Mouse (Mus musculus) MEL (cell line): ENCODE measurements around the gene Zfp933. TPM values are rescaled to one million over a fixed set of nuclear protein-coding genes. Genes with fewer than 3 reads are reported as not detected.

ENCODE experiments used
- DNase-seq: peaks from one replicate; pipeline ENCODE4 v3.0.0; 2011; ENCODE audit warnings: low read depth, low spot score
- H3K27ac ChIP-seq: 2 replicates; pipeline ENCODE4 v1.5.1; 2012; ENCODE audit warnings: low read depth, mild to moderate bottlenecking, control low read depth, low read length, moderate library complexity; ENCODE audit not compliant: control insufficient read depth
- H3K27me3 ChIP-seq, 2 experiments: fragments of 150-350 bp in 1 of 2; sonication (generic) in 1 of 2; 2 replicates each; pipeline ENCODE4 v1.6.1; 2012; ENCODE audit warnings: low read length in 2 of 2, mild to moderate bottlenecking in 2 of 2, improper control_type of control experiment in 1 of 2, moderate library complexity in 1 of 2; ENCODE audit not compliant: insufficient read depth in 2 of 2, control insufficient read depth in 1 of 2
- H3K36me3 ChIP-seq, 2 experiments: 2 replicates each; pipeline ENCODE4 v1.6.1; 2012 to 2014; ENCODE audit warnings: low read length in 2 of 2, improper control_type of control experiment in 1 of 2, inconsistent platforms in 1 of 2, mild to moderate bottlenecking in 1 of 2; ENCODE audit not compliant: insufficient read depth in 2 of 2, control insufficient read depth in 1 of 2
- H3K4me1 ChIP-seq, 2 experiments: fragments of 150-350 bp in 1 of 2; sonication (generic) in 1 of 2; 2 replicates each; pipeline ENCODE4 v1.6.1; 2012; ENCODE audit warnings: low read length in 2 of 2, improper control_type of control experiment in 1 of 2, mild to moderate bottlenecking in 1 of 2; ENCODE audit not compliant: insufficient read depth in 2 of 2, control insufficient read depth in 1 of 2
- H3K4me3 ChIP-seq, 2 experiments: fragments of 150-350 bp in 1 of 2; sonication (generic) in 1 of 2; 2 replicates each; pipeline ENCODE4 v1.5.1; 2012; ENCODE audit warnings: low read depth in 2 of 2, low read length in 2 of 2, mild to moderate bottlenecking in 2 of 2, moderate library complexity in 2 of 2, control low read depth in 1 of 2, improper control_type of control experiment in 1 of 2; ENCODE audit not compliant: control insufficient read depth in 1 of 2, insufficient read depth in 1 of 2
- H3K79me2 ChIP-seq: 2 replicates; pipeline ENCODE4 v1.6.1; 2012; ENCODE audit warnings: mild to moderate bottlenecking, low read length, moderate library complexity; ENCODE audit not compliant: control insufficient read depth, poor library complexity, insufficient read depth
- H3K9ac ChIP-seq: 2 replicates; pipeline ENCODE4 v1.6.1; 2012; ENCODE audit warnings: low read depth, mild to moderate bottlenecking, control low read depth, low read length, moderate library complexity; ENCODE audit not compliant: control insufficient read depth, poor library complexity, severe bottlenecking
- H3K9me3 ChIP-seq: fragments of 150-350 bp; sonication (generic); replicated peaks from 2 replicates; pipeline ENCODE4 v1.6.1; 2012; ENCODE audit warnings: mild to moderate bottlenecking, low read length, improper control_type of control experiment, moderate library complexity; ENCODE audit not compliant: insufficient read depth
- BHLHE40 ChIP-seq: IDR thresholded peaks from 2 replicates; pipeline ENCODE4 v1.6.1; 2012; ENCODE audit warnings: low read depth, mild to moderate bottlenecking, inconsistent platforms, low read length, improper control_type of control experiment, borderline replicate concordance
- CHD1 ChIP-seq: IDR thresholded peaks from 2 replicates; pipeline ENCODE4 v1.6.1; 2012; ENCODE audit warnings: low read depth, mild to moderate bottlenecking, inconsistent platforms, low read length, improper control_type of control experiment
- CHD2 ChIP-seq: IDR thresholded peaks from 2 replicates; pipeline ENCODE4 v1.6.1; 2011; ENCODE audit warnings: low read length, improper control_type of control experiment
- CTCF ChIP-seq, 3 experiments: IDR thresholded peaks in 2 of 3; conservative IDR thresholded peaks in 1 of 3; 2 replicates each; pipeline ENCODE4 v1.5.1; 2011 to 2012; ENCODE audit warnings: low read length in 3 of 3, low read depth in 2 of 3, mild to moderate bottlenecking in 2 of 3, improper control_type of control experiment in 1 of 3, inconsistent platforms in 1 of 3, mixed read lengths in 1 of 3, moderate library complexity in 1 of 3; ENCODE audit not compliant: control insufficient read depth in 1 of 3, insufficient read depth in 1 of 3, poor library complexity in 1 of 3, severe bottlenecking in 1 of 3
- E2F4 ChIP-seq: IDR thresholded peaks from 2 replicates; pipeline ENCODE4 v1.6.1; 2011; ENCODE audit warnings: low read depth, low read length, improper control_type of control experiment, borderline replicate concordance
- ETS1 ChIP-seq: IDR thresholded peaks from 2 replicates; pipeline ENCODE4 v1.6.1; 2012; ENCODE audit warnings: low read depth, mild to moderate bottlenecking, inconsistent platforms, low read length, improper control_type of control experiment, moderate library complexity
- GABPA ChIP-seq: IDR thresholded peaks from 2 replicates; pipeline ENCODE4 v1.6.1; 2012; ENCODE audit warnings: low read depth, mild to moderate bottlenecking, inconsistent platforms, low read length, improper control_type of control experiment, moderate library complexity
- MAFK ChIP-seq: IDR thresholded peaks from 2 replicates; pipeline ENCODE4 v1.6.1; 2011; ENCODE audit warnings: low read depth, mild to moderate bottlenecking, low read length, improper control_type of control experiment, borderline replicate concordance
- MAX ChIP-seq: IDR thresholded peaks from 2 replicates; pipeline ENCODE4 v1.6.1; 2011; ENCODE audit warnings: low read length, improper control_type of control experiment
- MEF2A ChIP-seq: IDR thresholded peaks from 2 replicates; pipeline ENCODE4 v1.6.1; 2014; ENCODE audit warnings: low read depth, mild to moderate bottlenecking, inconsistent platforms, low read length, improper control_type of control experiment; ENCODE audit not compliant: poor library complexity, insufficient replicate concordance, severe bottlenecking; ENCODE audit errors: extremely low read depth
- MYB ChIP-seq: IDR thresholded peaks from 2 replicates; pipeline ENCODE4 v1.6.1; 2011; ENCODE audit warnings: mild to moderate bottlenecking, low read depth, low read length, improper control_type of control experiment
- MYC ChIP-seq: IDR thresholded peaks from 2 replicates; pipeline ENCODE4 v1.6.1; 2011; ENCODE audit warnings: low read depth, mild to moderate bottlenecking, low read length, improper control_type of control experiment, moderate library complexity
- NELFE ChIP-seq: IDR thresholded peaks from 2 replicates; pipeline ENCODE4 v1.6.1; 2011; ENCODE audit warnings: low read depth, low read length, improper control_type of control experiment
- POLR2AphosphoS2 ChIP-seq: IDR thresholded peaks from 2 replicates; pipeline ENCODE4 v1.6.1; 2011; ENCODE audit warnings: low read length, improper control_type of control experiment
- POLR2AphosphoS5 ChIP-seq: IDR thresholded peaks from 2 replicates; pipeline ENCODE4 v1.6.1; 2012; ENCODE audit warnings: low read depth, borderline replicate concordance, mild to moderate bottlenecking, inconsistent platforms, low read length, moderate library complexity, mixed read lengths
- RCOR1 ChIP-seq: IDR thresholded peaks from 2 replicates; pipeline ENCODE4 v1.6.1; 2012; ENCODE audit warnings: low read depth, mild to moderate bottlenecking, inconsistent platforms, low read length, improper control_type of control experiment
- TBP ChIP-seq: IDR thresholded peaks from 2 replicates; pipeline ENCODE4 v1.8.0; 2011; ENCODE audit warnings: low read depth, low read length, improper control_type of control experiment
- UBTF ChIP-seq: IDR thresholded peaks from 2 replicates; pipeline ENCODE4 v1.6.1; 2012; ENCODE audit warnings: low read depth, mild to moderate bottlenecking, inconsistent platforms, low read length, improper control_type of control experiment, moderate library complexity, borderline replicate concordance; ENCODE audit not compliant: insufficient read depth
- ZNF384 ChIP-seq: IDR thresholded peaks from 2 replicates; pipeline ENCODE4 v1.6.1; 2012; ENCODE audit warnings: low read depth, mild to moderate bottlenecking, inconsistent platforms, low read length, improper control_type of control experiment
- polyA plus RNA-seq, 2 experiments: library from polyadenylated mRNA; stranded (reverse) in 1 of 2; unstranded in 1 of 2; fragments of >175 nt in 1 of 2; fragments of >200 nt in 1 of 2; gene quantifications; 2 replicates each; pipeline versions ENCODE4 v1.2.1 to v1.2.4; 2012; ENCODE audit warnings: low replicate concordance in 2 of 2, low read depth in 1 of 2; ENCODE audit not compliant: insufficient read length in 2 of 2, insufficient read depth in 1 of 2, missing spikeins in 1 of 2
- total RNA-seq: library from RNA; depleted of rRNA; stranded (reverse); fragments of 300-350 nt; gene quantifications from 2 replicates; pipeline ENCODE4 v1.2.3, GENCODE M21; 2012

Gene Zfp933
- total and polyA plus RNA-seq, 3 experiments: 4.0 to 353 (median 4.7) TPM

DNA sequence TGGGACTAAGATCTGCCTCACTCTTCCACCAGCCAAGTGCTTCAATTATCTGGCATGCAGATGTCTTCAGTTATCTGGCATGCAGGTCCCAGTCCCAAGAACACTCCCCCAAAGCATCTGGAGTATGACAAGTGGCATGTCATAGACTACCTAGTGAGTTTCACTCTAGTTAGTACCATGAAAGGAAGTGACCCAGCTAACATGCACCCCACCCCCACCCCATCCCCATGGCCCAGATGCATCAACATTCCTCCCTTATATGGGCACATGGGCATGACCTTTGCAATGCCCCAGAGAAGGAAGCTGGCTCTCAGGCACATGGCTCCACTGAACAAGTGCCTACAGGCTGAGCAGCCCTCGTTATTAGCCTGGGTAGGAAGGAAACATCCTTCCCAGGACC is 48.2 kb upstream of the Zfp933 start (continued):
- TF ChIP-seq MEF2A: no peak
- TF ChIP-seq TBP: no peak
- TF ChIP-seq MYB: no peak

DNA sequence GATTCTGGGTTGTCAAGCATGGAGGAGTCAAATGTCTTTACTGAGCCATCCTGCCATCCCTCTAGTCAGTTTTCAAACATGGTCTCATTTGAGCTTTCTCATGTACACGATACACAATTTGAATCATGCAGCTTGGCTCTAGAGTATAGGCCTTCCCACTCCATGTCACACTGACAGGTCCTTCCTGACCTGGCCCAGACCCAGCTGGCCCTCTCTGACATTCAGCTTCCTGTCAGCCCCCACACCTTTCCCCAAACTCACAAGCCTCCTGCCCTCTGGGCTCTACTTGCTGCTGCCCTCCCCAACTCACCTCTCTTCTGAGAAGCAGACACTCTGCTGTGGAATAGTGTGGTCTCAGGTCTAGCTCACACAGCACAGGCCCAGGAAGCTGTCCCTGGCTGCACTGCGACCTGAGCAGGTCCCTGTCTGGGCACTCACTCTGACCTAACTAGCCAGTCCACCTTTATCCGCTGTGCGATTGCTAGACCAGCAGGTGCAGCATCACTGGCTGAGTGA is 47.7 kb upstream of the Zfp933 start:
- Histone ChIP-seq H3K36me3 (peaks cover 0 to 7% of the 10 kb centered on the region in 2 experiments; a peak in 2 of 4 replicates), H3K27me3 (no peaks in the 10 kb centered on the region), H3K4me3 (no peak overlapping the region), H3K27ac (no peak overlapping the region), H3K9ac (no peak overlapping the region), H3K79me2 (no peaks in the 10 kb centered on the region; the same call in 1 of the 2 replicates), H3K4me1 (no peaks in the 10 kb centered on the region), H3K9me3 (no peaks in the 10 kb centered on the region)
- TF ChIP-seq BHLHE40 (no peak), POLR2AphosphoS5 (no peak), RCOR1 (no peak), MYC (no peak), CTCF (IDR thresholded peaks at IDR 0.05 in 2 of 3, conservative IDR thresholded peaks at IDR 0.05 in 1 of 3; ENCODE audit: control insufficient read depth in 1 of 3, insufficient read depth in 1 of 3, low read depth in 2 of 3, low read length in 3 of 3, poor library complexity in 1 of 3, severe bottlenecking in 1 of 3) (no peak), NELFE (no peak), MEF2A (no peak), GABPA (no peak), MYB (no peak), CHD2 (no peak)
- DNase-seq: no peak

DNA sequence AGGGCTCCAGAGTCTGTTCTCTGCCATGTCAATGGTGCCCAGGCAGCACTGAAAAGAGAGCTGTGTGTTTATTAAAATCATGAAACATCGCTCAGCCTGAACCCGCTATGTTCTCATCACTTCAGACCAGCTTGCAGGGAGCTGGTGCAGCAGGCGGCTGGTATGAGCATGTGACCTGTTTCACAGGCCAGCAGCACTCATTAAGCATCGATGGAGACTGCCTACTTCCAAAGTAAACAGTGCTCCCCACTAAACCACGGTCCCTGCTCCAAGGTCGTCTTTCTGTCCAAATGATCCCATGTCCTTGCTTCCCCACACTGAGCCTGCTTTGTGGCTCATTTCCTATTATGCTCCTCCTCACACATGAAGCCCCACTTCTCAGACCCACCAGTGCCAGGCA is 42.2 kb upstream of the Zfp933 start:
- H3K36me3 ChIP-seq: peaks cover 0 to 7% of the 10 kb centered on the region in 2 experiments; a peak in 1 of 4 replicates
- no peak overlapping the region for H3K9ac ChIP-seq
- H3K27me3 ChIP-seq: no peaks in the 10 kb centered on the region
- no peak overlapping the region for H3K4me3 ChIP-seq
- DNase-seq: no peak
- H3K4me1 ChIP-seq: no peaks in the 10 kb centered on the region
- TF ChIP-seq UBTF (no peak), E2F4 (no peak), CHD1 (no peak), ZNF384 (no peak), MAX (no peak), BHLHE40 (no peak), POLR2AphosphoS2 (no peak), MAFK (no peak), CTCF (IDR thresholded peaks at IDR 0.05 in 2 of 3, conservative IDR thresholded peaks at IDR 0.05 in 1 of 3; ENCODE audit: control insufficient read depth in 1 of 3, insufficient read depth in 1 of 3, low read depth in 2 of 3, low read length in 3 of 3, poor library complexity in 1 of 3, severe bottlenecking in 1 of 3) (no peak), ETS1 (no peak), MYB (no peak), TBP (no peak), POLR2AphosphoS5 (no peak)
- H3K27ac ChIP-seq: no peak overlapping the region
- H3K79me2 ChIP-seq: no peaks in the 10 kb centered on the region
- no peaks in the 10 kb centered on the region for H3K9me3 ChIP-seq
